Mouse (Mus musculus) forebrain, embryonic 16.5 days (tissue): ENCODE measurements around the gene Dennd1a. TPM values are rescaled to one million over a fixed set of nuclear protein-coding genes. Genes with fewer than 3 reads are reported as not detected.

Experiments
- ATAC-seq: fragments of 200-750 bp; cut with Nextera tagmentation; 2 replicates; pipeline ENCODE4 v1.8.0; 2017; ENCODE audit warnings: mild to moderate bottlenecking, moderate library complexity
- H3K27ac ChIP-seq: fragments of 300-500 bp; sonication (generic); 2 replicates; pipeline ENCODE4 v1.5.1; 2014; ENCODE audit warnings: low read length, control low read depth
- H3K27me3 ChIP-seq: fragments of 300-500 bp; sonication (generic); replicated peaks from 2 replicates; pipeline ENCODE4 v1.6.1; 2014; ENCODE audit warnings: low read length; ENCODE audit not compliant: control insufficient read depth, insufficient read depth
- H3K36me3 ChIP-seq: fragments of 300-500 bp; sonication (generic); 2 replicates; pipeline ENCODE4 v1.6.1; 2014; ENCODE audit not compliant: control insufficient read depth, insufficient read depth
- H3K4me1 ChIP-seq: fragments of 300-500 bp; sonication (generic); replicated peaks from 2 replicates; pipeline ENCODE4 v1.6.1; 2014; ENCODE audit warnings: low read length; ENCODE audit not compliant: control insufficient read depth, insufficient read depth
- H3K4me2 ChIP-seq: fragments of 300-500 bp; sonication (generic); 2 replicates; pipeline ENCODE4 v1.6.1; 2014; ENCODE audit warnings: mild to moderate bottlenecking, low read length, control low read depth
- H3K4me3 ChIP-seq: fragments of 300-500 bp; sonication (generic); replicated peaks from 2 replicates; pipeline ENCODE4 v1.5.1; 2014; ENCODE audit warnings: mild to moderate bottlenecking, low read length, control low read depth
- H3K9ac ChIP-seq: fragments of 300-500 bp; sonication (generic); replicated peaks from 2 replicates; pipeline ENCODE4 v1.6.1; 2014; ENCODE audit warnings: low read depth, low read length, control low read depth
- H3K9me3 ChIP-seq: fragments of 300-500 bp; sonication (generic); 2 replicates; pipeline ENCODE4 v1.6.1; 2016; ENCODE audit warnings: low read length; ENCODE audit not compliant: control insufficient read depth
- WGBS: fragments of 180-500 bp; shearing (Covaris S2); extraction: QIAGEN DNeasy Blood & Tissue Kit; methylation state at CpG from one replicate; pipeline ENCODE4 v1.1.7; 2014; 5-methylcytosine and 5-hydroxymethylcytosine counted together
- polyA plus RNA-seq: library from polyadenylated mRNA; unstranded; fragments of >200 nt; fragmentation: Nextera tagmentation; extraction: Ambion mirVana; gene quantifications from 2 replicates; pipeline ENCODE4 v1.2.1, GENCODE M21; 2015

The Dennd1a gene
- polyA plus RNA-seq, 1 experiment from 2014 or later = 19.5 TPM

GRCm38 (mm10) chr2:38065914-38066313, 221.3 kb downstream of the Dennd1a start:
- no peak for ATAC-seq
- WGBS = 73% methylated on average over 1 of the region's 1 CpGs
- Histone ChIP-seq H3K4me3 (no peak overlapping the region), H3K36me3 (no peaks in the 10 kb centered on the region), H3K9ac (no peak overlapping the region), H3K27me3 (no peaks in the 10 kb centered on the region), H3K4me2 (no peak overlapping the region), H3K9me3 (no peaks in the 10 kb centered on the region), H3K4me1 (no peaks in the 10 kb centered on the region), H3K27ac (no peak overlapping the region)

GRCm38 (mm10) chr2:38064266-38064665, 222.9 kb downstream of the Dennd1a start:
- Histone ChIP-seq H3K27ac (no peak overlapping the region), H3K27me3 (no peaks in the 10 kb centered on the region), H3K36me3 (no peaks in the 10 kb centered on the region), H3K4me2 (no peak overlapping the region), H3K9ac (no peak overlapping the region), H3K4me1 (no peaks in the 10 kb centered on the region), H3K4me3 (no peak overlapping the region), H3K9me3 (no peaks in the 10 kb centered on the region)
- no peak for ATAC-seq
- 60% methylated on average over 3 of the region's 3 CpGs for WGBS

- Histone ChIP-seq H3K27ac (no peak overlapping the region), H3K36me3 (no peaks in the 10 kb centered on the region), H3K4me3 (no peak overlapping the region), H3K4me2 (no peak overlapping the region), H3K27me3 (no peaks in the 10 kb centered on the region), H3K9ac (no peak overlapping the region), H3K4me1 (no peaks in the 10 kb centered on the region), H3K9me3 (no peaks in the 10 kb centered on the region)
- no peak for ATAC-seq
- 70% methylated on average over 1 of the region's 1 CpGs for WGBS
Measured at GRCm38 (mm10) chr2:38062156-38062555, 225.0 kb downstream of the Dennd1a start.

- no peak overlapping the region for H3K4me3 ChIP-seq
- H3K9ac ChIP-seq = no peak overlapping the region
- no peak for ATAC-seq
- no peaks in the 10 kb centered on the region for H3K36me3 ChIP-seq
- no peaks in the 10 kb centered on the region for H3K27me3 ChIP-seq
- WGBS = 92% methylated on average over 2 of the region's 2 CpGs
- no peak overlapping the region for H3K4me2 ChIP-seq
- no peak overlapping the region for H3K27ac ChIP-seq
- no peaks in the 10 kb centered on the region for H3K9me3 ChIP-seq
- H3K4me1 ChIP-seq = no peaks in the 10 kb centered on the region
Measured at GRCm38 (mm10) chr2:38061474-38061873, 225.7 kb downstream of the Dennd1a start.

GRCm38 (mm10) chr2:38052440-38052839, 234.8 kb downstream of the Dennd1a start:
- no peaks in the 10 kb centered on the region for H3K27me3 ChIP-seq
- no peak overlapping the region for H3K4me3 ChIP-seq
- H3K4me1 ChIP-seq = 0 out of 2 replicates have a peak, but pooled peaks cover 4% of the 10 kb centered on the region
- no peak overlapping the region for H3K9ac ChIP-seq
- no peaks in the 10 kb centered on the region for H3K36me3 ChIP-seq
- no peak overlapping the region for H3K27ac ChIP-seq
- WGBS = 58% methylated on average over 3 of the region's 3 CpGs
- H3K9me3 ChIP-seq = no peaks in the 10 kb centered on the region
- ATAC-seq = no peak
- no peak overlapping the region for H3K4me2 ChIP-seq

- Histone ChIP-seq H3K4me1 (0 out of 2 replicates have a peak, but pooled peaks cover 4% of the 10 kb centered on the region), H3K4me2 (no peak overlapping the region), H3K9me3 (no peaks in the 10 kb centered on the region), H3K27me3 (no peaks in the 10 kb centered on the region), H3K9ac (no peak overlapping the region), H3K27ac (no peak overlapping the region), H3K36me3 (no peaks in the 10 kb centered on the region), H3K4me3 (no peak overlapping the region)
- ATAC-seq = no peak
- 53% methylated on average over 1 of the region's 1 CpGs for WGBS
Measured at GRCm38 (mm10) chr2:38051485-38052085, 235.6 kb downstream of the Dennd1a start.

- Histone ChIP-seq H3K9ac (no peak overlapping the region), H3K4me3 (no peak overlapping the region), H3K27ac (no peak overlapping the region), H3K27me3 (no peaks in the 10 kb centered on the region), H3K9me3 (no peaks in the 10 kb centered on the region), H3K4me1 (0 out of 2 replicates have a peak, but pooled peaks cover 4% of the 10 kb centered on the region), H3K4me2 (no peak overlapping the region), H3K36me3 (no peaks in the 10 kb centered on the region)
- ATAC-seq = no peak
Measured at GRCm38 (mm10) chr2:38048996-38049395, 238.2 kb downstream of the Dennd1a start.

GRCm38 (mm10) chr2:38045286-38045685, 241.9 kb downstream of the Dennd1a start:
- no peak overlapping the region for H3K27ac ChIP-seq
- H3K4me1 ChIP-seq = no peaks in the 10 kb centered on the region
- no peak overlapping the region for H3K4me2 ChIP-seq
- no peak overlapping the region for H3K4me3 ChIP-seq
- H3K36me3 ChIP-seq = no peaks in the 10 kb centered on the region
- no peak overlapping the region for H3K9ac ChIP-seq
- H3K9me3 ChIP-seq = no peaks in the 10 kb centered on the region
- no peak for ATAC-seq
- WGBS = 93% methylated on average over 4 of the region's 4 CpGs
- no peaks in the 10 kb centered on the region for H3K27me3 ChIP-seq

- H3K9ac ChIP-seq = no peak overlapping the region
- 30% methylated on average over 3 of the region's 3 CpGs for WGBS
- no peak overlapping the region for H3K4me3 ChIP-seq
- H3K36me3 ChIP-seq = no peaks in the 10 kb centered on the region
- no peak overlapping the region for H3K27ac ChIP-seq
- H3K9me3 ChIP-seq = no peaks in the 10 kb centered on the region
- ATAC-seq = no peak
- H3K4me1 ChIP-seq = no peaks in the 10 kb centered on the region
- H3K27me3 ChIP-seq = no peaks in the 10 kb centered on the region
- no peak overlapping the region for H3K4me2 ChIP-seq
Measured at GRCm38 (mm10) chr2:38040845-38041244, 246.3 kb downstream of the Dennd1a start.

- no peak overlapping the region for H3K27ac ChIP-seq
Measured at GRCm38 (mm10) chr2:38039621-38040020, 247.6 kb downstream of the Dennd1a start.

More at GRCm38 (mm10) chr2:38039621-38040020, 247.6 kb downstream of the Dennd1a start:
- Histone ChIP-seq H3K36me3 (no peaks in the 10 kb centered on the region), H3K4me1 (no peaks in the 10 kb centered on the region), H3K9ac (no peak overlapping the region), H3K27me3 (no peaks in the 10 kb centered on the region), H3K4me3 (no peak overlapping the region), H3K4me2 (no peak overlapping the region), H3K9me3 (no peaks in the 10 kb centered on the region)
- WGBS = 88% methylated on average over 1 of the region's 1 CpGs
- no peak for ATAC-seq
